Mouse (Mus musculus) small intestine, adult 2 months (tissue): ENCODE measurements around the gene Napsa.

ENCODE experiments used
- CTCF ChIP-seq: fragments of 200-500 bp; IDR thresholded peaks from 2 replicates; pipeline ENCODE4 v1.5.1; 2012; ENCODE audit warnings: low read depth, mild to moderate bottlenecking, control low read depth, inconsistent platforms, low read length, moderate library complexity, mixed read lengths; ENCODE audit not compliant: insufficient replicate concordance, insufficient read length; ENCODE audit errors: extremely low read depth
- POLR2A ChIP-seq: fragments of 200-500 bp; IDR thresholded peaks from 2 replicates; pipeline ENCODE4 v1.6.1; 2012; ENCODE audit warnings: low read depth, mild to moderate bottlenecking, control low read depth, inconsistent platforms, low read length, moderate library complexity

DNA sequence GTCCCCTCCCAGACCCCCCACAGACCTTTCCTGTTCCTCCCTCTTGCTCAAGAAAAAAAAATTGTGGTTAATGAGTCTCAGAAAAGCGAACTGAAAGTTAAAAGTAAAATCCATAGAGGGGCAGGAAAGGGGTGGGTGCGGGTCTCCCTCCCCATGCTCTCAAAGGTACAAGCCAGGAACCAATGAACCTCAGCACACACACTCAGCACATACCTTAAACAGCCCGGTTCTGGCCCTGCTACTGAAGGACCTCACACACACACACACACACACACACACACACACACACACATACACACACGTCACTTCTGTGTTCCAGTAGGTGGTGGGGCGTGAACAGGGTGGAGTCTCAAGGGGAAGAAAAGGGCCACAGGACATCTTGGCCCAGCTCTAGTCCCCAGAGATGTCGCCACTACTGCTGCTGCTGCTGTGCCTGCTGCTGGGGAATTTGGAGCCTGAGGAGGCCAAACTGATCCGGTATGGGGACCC lies at the start of gene Napsa:
- TF ChIP-seq POLR2A (no peak), CTCF (no peak)
